Mouse (Mus musculus): ENCODE results near the gene Atp11b.

Atp11b gene

DNA sequence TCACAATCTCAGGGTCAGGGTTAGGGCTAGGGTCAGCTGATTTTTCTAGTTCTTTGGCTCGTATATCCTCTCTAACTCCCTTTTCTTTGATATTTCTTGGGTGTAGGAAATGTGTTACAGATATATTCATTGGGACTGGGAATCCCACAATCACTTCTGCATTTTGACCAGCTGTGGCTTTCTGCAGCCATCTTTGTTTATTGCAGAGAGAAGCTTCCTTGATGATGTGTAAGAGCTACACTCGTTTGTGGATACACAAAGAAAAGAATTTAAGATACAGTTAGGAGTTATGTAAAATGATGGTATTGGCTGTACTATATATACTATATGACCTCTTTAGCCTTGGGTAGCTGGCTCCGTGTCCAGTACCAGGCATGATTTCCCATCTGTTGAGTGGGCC, 25.8 kb downstream of the Atp11b start:
- DNase-seq (ENCODE audit: low spot score in 2 of 2) = no peak

DNA sequence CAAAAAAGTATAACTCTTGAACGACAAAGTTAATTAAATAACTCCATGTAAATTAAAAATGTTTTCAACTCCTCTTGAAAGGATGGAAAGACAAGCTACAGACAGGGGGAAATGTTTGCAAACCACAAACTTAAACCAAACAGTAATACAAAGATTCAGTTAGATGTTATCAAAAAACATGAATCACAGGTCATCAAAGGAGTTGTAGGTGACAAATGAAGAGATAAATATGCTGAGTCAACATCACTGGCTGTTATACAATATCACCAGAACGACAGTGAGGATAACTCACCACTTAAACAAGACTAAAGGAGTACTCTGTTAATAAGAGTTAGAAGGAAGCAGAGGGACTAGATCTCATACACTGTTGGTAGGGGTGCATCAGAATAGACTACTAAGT, 48.1 kb downstream of the Atp11b start:
- DNase-seq (ENCODE audit: low spot score in 2 of 2) = no peak

DNA sequence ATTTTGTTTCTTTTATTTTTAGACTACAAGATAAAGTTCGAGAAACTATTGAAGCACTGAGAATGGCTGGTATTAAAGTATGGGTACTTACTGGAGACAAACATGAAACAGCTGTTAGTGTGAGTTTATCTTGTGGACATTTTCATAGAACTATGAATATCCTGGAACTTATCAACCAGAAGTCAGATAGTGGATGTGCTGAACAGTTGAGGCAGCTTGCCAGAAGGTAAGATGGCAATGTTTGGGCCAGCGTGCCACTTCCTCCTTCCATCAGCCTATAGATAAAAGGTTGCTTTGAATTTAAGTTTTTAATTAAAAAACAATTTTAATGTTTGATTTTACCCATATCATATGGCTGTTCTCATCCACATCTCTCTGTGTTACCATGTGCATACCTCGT, 66.0 kb downstream of the Atp11b start:
- no peak for DNase-seq (ENCODE audit: low spot score in 2 of 2)

DNA sequence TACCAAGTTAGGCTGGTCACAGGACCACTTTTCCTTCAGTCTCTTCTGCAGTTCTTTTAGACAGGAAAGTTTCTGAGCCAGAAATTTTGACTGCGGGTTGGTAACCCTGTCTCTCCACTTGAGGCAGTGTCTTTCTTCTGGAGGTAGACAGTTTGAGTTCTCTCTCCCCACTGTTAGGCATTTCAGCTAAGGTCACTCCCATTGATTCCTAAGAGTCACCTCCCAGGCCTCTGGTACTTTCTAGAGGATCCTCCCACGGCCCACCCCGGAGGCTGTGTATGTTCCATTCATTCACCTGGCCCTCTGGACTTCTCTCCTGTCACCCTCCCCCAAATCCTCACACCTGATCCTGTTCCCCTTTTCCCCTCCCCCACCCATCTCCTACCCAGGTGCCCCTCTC, 68.1 kb downstream of the Atp11b start:
- no peak for DNase-seq (ENCODE audit: low spot score in 2 of 2)

DNA sequence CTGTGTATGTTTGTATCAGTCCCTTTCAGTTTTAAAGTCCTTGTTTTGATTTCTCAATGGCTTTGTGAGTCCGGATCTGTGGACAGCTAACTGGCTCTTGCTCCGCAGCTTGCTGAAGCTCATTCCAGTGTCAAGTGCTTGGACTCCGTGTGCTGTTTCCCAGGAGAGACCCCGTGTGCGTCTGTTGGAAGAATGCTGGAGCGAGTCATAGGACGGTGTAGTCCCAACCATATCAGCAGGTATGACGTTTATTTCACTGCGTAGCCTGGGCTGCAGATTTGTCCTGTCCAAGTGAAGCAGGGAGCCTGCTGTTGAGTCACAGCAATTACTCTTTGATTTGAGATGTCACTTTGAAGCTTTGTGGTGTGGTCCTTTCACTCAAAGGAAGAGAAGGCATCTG, 95.4 kb downstream of the Atp11b start:
- no peak for DNase-seq (ENCODE audit: low spot score in 2 of 2)

DNA sequence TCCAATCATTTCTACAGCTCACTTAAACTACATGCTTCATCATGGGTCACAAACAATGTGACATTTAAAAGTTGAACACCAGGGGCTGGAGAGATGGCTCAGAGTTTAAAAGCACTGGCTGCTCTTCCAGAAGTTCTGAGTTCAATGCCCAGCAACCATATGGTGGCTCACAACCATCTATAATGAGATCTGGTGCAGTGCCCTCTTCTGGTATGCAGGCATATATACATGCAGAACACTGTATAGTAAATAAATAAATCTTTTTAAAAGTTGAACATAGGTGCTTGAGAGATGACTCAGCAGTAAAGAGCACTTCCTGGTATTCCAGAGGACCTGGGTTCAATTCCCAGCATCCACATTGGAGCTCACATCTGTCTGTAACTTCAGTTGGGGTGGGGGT, 129.4 kb downstream of the Atp11b start:
- no peak for DNase-seq (ENCODE audit: low spot score in 2 of 2)

DNA sequence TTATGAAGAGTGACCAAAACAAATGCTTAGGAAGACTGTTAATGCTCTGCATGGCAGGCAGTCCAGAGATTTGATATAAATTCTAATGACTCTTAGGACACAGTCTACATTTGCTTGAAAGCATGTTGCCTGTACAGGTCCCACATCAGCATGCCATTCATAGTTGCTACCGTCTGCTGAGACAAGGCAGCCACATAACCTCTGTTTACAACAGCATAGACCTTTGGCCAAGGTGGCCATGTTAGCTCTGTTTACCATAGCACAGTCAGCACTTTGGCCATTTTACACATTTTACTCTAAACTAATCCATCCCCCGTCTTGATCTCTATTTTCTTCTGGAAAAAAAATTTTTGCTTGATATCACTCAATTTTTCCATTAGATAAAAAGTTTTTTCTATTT, 135.6 kb downstream of the Atp11b start:
- DNase-seq (ENCODE audit: low spot score in 2 of 2) = no peak

DNA sequence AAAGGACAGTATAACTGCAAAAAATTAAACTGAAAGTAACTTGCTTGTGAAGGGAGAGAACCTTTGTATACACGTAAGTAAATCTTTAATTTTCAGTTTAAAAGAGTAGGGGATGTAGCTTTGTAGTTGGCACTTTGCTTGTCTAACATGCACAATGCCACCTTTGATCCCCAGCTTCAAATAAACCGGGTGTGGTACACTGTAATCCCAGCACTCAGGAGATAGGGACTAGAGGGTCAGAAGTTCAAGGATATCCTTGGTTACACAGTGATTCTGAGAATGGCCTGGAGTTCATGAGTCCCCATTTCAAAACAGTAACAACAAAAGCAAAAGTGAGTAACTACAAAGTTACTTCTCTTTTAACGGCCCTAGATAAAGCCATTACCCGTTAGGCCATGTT, 137.2 kb downstream of the Atp11b start:
- DNase-seq (ENCODE audit: low spot score in 2 of 2) = no peak

DNA sequence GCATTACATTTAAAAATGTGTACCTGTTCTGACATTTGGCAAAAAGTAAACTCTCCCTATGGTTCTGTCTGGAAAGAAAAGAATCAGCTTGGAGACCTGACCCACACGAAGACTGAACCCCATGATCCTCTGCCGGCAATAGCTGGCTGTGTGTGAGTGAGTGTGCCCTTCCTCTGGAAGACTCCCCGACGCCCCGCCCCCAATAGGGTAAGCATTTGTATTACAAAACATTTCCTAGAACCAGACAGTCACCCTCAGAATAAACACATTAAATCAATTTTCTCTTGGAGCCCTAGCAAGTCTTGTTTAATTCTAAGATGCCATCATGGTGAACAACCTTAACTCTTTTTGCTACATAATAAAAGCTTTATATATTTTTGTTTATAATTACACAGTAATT, 139.2 kb downstream of the Atp11b start:
- DNase-seq (ENCODE audit: low spot score in 2 of 2) = no peak

DNA sequence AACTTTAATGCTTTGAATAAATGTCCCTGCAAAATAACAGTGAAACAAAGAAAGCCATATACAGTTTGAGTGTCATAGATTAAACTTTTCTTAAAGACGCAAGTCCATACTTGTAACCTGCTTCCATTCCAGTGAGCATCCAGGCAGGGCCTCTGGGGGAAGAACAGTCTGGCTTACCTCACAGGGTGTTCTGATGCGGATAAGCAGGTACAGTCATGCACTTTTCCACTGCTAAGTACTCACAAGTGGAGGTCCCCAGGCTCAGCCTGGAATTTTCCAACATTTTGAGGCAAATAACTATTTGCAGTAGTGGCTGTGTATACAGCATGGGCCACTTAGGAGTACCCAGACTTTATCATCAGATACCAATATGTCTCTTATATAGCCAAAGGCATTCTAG, 144.0 kb downstream of the Atp11b start:
- no peak for DNase-seq (ENCODE audit: low spot score in 2 of 2)

DNA sequence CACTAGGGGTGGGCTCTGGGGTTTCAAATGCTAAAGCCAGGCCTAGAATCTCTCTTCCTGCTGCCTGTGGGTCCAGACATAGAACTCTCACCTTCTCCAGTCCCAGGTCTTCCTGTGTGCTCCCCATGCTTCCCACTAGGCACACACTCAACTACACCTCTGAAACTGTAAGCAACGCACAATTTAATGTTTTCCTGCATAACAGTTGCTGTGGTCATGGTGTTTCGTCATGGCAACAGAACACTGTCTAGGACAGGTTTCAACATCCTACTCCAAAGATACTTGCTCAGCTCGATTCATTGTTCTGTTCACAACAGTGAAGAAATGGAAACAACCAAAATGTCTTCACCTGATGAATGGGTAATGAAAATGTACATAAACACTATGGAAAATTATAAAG, 145.2 kb downstream of the Atp11b start:
- DNase-seq (ENCODE audit: low spot score in 2 of 2) = no peak

DNA sequence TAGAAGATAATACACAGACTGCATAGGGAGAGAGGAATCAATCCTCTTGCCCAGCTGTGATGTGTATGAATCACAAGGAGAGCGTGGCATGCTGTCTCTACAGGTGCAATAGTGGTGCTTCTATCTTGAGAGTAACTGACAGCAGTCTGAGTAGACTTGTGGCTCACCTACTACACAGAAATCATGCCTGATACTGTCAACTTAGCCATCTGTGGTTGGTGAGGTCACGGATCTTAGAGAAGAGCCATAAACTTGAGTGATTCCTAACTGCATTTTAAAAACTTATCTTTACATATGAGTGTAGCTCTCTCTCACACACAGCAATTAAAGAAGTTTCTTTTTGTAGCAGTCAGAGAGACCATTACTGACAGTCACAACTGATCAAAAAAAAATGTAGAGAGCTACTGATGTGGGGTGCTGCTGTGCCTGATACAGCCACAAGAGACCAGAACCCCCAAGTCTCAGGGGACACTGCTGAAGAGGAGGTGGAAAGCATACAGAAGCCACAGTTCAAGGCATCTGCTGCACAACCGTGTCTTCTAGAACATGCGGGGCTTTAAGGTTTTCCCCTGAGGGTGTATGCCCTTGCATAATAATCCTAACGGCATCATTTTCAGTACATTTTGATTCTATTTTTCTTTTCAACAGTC, 146.8 kb downstream of the Atp11b start:
- no peak for DNase-seq (ENCODE audit: low spot score in 2 of 2)
